In genomic region chr7:112678418-112679170, GRCm38 (mm10) we compare ENCODE assay signal across 8 mouse cellular contexts. TPM values are rescaled to one million over a fixed set of nuclear protein-coding genes. Genes with fewer than 3 reads are reported as not detected.
DNase-seq lines count a peak whose midpoint lies in the region; ATAC-seq and TF ChIP-seq lines count a peak whose summit lies in the region.

No protein-coding gene starts in this region.

- H3K36me3 ChIP-seq in hindbrain, embryonic 12.5 days: no peaks in the 10 kb centered on the region
- H3K36me3 ChIP-seq in stomach, embryonic 15.5 days: no peaks in the 10 kb centered on the region

- peak overlapping the region; percentile 91 for H3K9ac ChIP-seq in hindbrain, embryonic 12.5 days
- H3K9ac ChIP-seq in stomach, embryonic 15.5 days: peak overlapping the region; percentile 45; the same call in 1 of the 2 replicates

- ATAC-seq in hindbrain, embryonic 12.5 days (ENCODE audit: low FRiP score): peak; percentile 15
- peak; percentile 57 for ATAC-seq in stomach, embryonic 15.5 days (ENCODE audit: insufficient read depth, low FRiP score, low read depth)

- no peak overlapping the region for H3K27ac ChIP-seq in cerebellum, adult 2 months (ENCODE audit: insufficient read depth, low read length)
- peak overlapping the region; percentile 89 for H3K27ac ChIP-seq in hindbrain, embryonic 12.5 days
- H3K27ac ChIP-seq in stomach, embryonic 15.5 days: peak overlapping the region; percentile 99

- H3K27me3 ChIP-seq in cerebellum, adult 2 months (ENCODE audit: control insufficient read depth, insufficient read depth, low read length): no peaks in the 10 kb centered on the region
- peaks cover 5% of the 10 kb centered on the region; the same call in 1 of the 2 replicates for H3K27me3 ChIP-seq in hindbrain, embryonic 12.5 days
- H3K27me3 ChIP-seq in stomach, embryonic 15.5 days (replicated peaks): no peaks in the 10 kb centered on the region

- no peak for TF ChIP-seq POLR2A in cerebellum, adult 2 months (IDR thresholded peaks at IDR 0.05; ENCODE audit: borderline replicate concordance, insufficient read depth, low read length)

- peak overlapping the region; percentile 91 for H3K4me3 ChIP-seq in cerebellum, adult 2 months (replicated peaks; ENCODE audit: insufficient read depth, low read depth, low read length)
- H3K4me3 ChIP-seq in hindbrain, embryonic 12.5 days: peak overlapping the region; percentile 84
- H3K4me3 ChIP-seq in stomach, embryonic 15.5 days (replicated peaks): peak overlapping the region; percentile 84

- DNase-seq in adrenal gland, adult 18-20 months (ENCODE audit: low spot score in 2 of 2): peak; percentile 42 to 60
- peak; percentile 37 to 49 for DNase-seq in cerebellum, adult 2 months
- DNase-seq in frontal cortex, postnatal 10 days (ENCODE audit: low spot score in 2 of 2): peak; percentile 26 to 41
- DNase-seq in left cerebral cortex, postnatal 25 days (ENCODE audit: low spot score in 2 of 2): peak; percentile 21 to 37
- peak; percentile 84 for DNase-seq in mesoderm, embryonic 11.5 days (ENCODE audit: low read depth, low spot score)
- no peak for DNase-seq in spleen, postnatal 14 days (ENCODE audit: low spot score in 2 of 2)

- no peaks in the 10 kb centered on the region; the same call in 1 of the 2 replicates for H3K9me3 ChIP-seq in hindbrain, embryonic 12.5 days (replicated peaks)
- H3K9me3 ChIP-seq in stomach, embryonic 15.5 days: no peaks in the 10 kb centered on the region

- WGBS in cerebellum, adult 2 months: 1% methylated on average over 44 of the region's 44 CpGs
- WGBS in hindbrain, embryonic 12.5 days: under 1% methylated on average over 44 of the region's 44 CpGs
- WGBS in stomach, embryonic 15.5 days: under 1% methylated on average over 42 of the region's 44 CpGs

- intact Hi-C loops in left cerebral cortex, postnatal 25 days (cut with DNase I): loop anchor here (5.0 to 10.0 kb wide), 2 partner anchors 206 to 284 kb away; no protein-coding TSS in a partner anchor

- H3K4me2 ChIP-seq in hindbrain, embryonic 12.5 days (replicated peaks): peak overlapping the region; percentile 84
- H3K4me2 ChIP-seq in stomach, embryonic 15.5 days: peak overlapping the region; percentile 83

- TF ChIP-seq CTCF in cerebellum, adult 2 months (IDR thresholded peaks at IDR 0.05; ENCODE audit: borderline replicate concordance, insufficient read depth, low read depth, low read length): no peak

- no peaks in the 10 kb centered on the region; the same call in 1 of the 2 replicates for H3K4me1 ChIP-seq in cerebellum, adult 2 months (ENCODE audit: control insufficient read depth, insufficient read depth, low read length)
- H3K4me1 ChIP-seq in hindbrain, embryonic 12.5 days: peaks cover 27% of the 10 kb centered on the region
- peaks cover 6% of the 10 kb centered on the region; the same call in 1 of the 2 replicates for H3K4me1 ChIP-seq in stomach, embryonic 15.5 days

RNA-seq across cellular contexts. Expression of gene Tead1, which starts 0.5 kb away (rescaled TPM):
- total RNA-seq in adrenal gland, adult 18-20 months (2021): 100 to 1,000 TPM; 103 to 120 TPM
- polyA plus RNA-seq in cerebellum, adult 2 months (2012; rRNA removed): 7.2 and 8.8 TPM in 2 replicates
- 23.3 and 25.4 TPM in 2 replicates for polyA plus RNA-seq in hindbrain, embryonic 12.5 days (2016; fragmentation: Nextera tagmentation; extraction: Ambion mirVana)
- total RNA-seq in left cerebral cortex, postnatal 25 days (2021): 10 to 100 TPM; 11.8 to 12.0 TPM
- 25.7 and 30.2 TPM in 2 replicates for polyA plus RNA-seq in stomach, embryonic 15.5 days (2015; fragmentation: Nextera tagmentation; extraction: Ambion mirVana)

Comparison
In these comparisons a context has a peak if more than half of its experiments do, and no peak if none do; other contexts are left out.
1. DNase-seq: peak in adrenal gland, adult 18-20 months (2 of 2), cerebellum, adult 2 months (2 of 2), frontal cortex, postnatal 10 days (2 of 2), left cerebral cortex, postnatal 25 days (2 of 2) and mesoderm, embryonic 11.5 days (single experiment); none in spleen, postnatal 14 days (0 of 2).
2. Peak in every context shown above with its lines, with median percentiles within 50 percentile points of each other: H3K4me3 ChIP-seq.